Mouse (Mus musculus): Measurements from ENCODE around the gene Sbno2.
A peak's percentile ranks its signal among the peaks of the same experiment; 100 is the strongest.

Gene Sbno2

DNA sequence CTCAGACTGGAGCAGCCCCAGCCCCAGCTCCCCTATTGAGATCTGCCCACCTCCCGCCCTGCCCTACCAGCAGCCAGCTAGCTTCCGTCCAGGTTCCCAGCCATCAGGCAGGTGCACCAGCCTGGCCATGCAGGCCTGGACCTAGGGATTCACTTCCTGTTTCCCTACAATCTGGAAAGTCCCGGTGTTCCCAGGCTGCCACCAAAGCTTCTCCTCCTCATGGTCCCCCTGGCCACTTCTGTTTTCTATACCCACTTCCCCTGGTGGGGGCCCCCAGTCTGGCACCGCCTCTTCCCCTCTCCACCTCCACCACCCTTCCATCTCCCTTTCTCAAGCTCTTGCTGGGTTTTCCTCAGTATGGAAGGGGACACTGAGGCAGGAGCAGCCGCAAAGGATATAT lies at the start of gene Sbno2:
TSS of gene Sbno2 (minus strand) at position 112 of the 400 bp plus-strand sequence.
- no peak for ATAC-seq (ENCODE audit: insufficient number of reproducible peaks, low FRiP score, low TSS enrichment)

DNA sequence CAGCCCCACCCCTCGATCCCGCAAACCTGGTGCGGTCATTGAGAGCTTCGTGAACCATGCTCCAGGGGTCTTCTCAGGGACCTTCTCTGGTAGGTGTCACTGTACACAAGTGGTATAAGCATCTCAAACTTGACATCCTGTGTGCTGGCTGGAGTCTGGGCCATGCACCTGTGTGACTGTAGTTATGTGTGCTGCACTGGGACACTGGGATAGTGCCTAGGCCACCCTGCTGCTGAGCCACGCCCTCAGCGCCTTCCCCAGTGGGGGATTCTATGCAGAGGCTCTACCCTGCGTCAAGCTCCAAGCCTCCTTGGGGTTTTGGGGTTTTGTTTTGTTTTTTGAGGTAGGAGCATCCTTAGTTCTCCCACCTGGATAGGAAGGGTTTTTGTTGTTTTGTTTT lies 49.0 kb upstream of the Sbno2 start:
- no peak for ATAC-seq (ENCODE audit: insufficient number of reproducible peaks, low FRiP score, low TSS enrichment)

DNA sequence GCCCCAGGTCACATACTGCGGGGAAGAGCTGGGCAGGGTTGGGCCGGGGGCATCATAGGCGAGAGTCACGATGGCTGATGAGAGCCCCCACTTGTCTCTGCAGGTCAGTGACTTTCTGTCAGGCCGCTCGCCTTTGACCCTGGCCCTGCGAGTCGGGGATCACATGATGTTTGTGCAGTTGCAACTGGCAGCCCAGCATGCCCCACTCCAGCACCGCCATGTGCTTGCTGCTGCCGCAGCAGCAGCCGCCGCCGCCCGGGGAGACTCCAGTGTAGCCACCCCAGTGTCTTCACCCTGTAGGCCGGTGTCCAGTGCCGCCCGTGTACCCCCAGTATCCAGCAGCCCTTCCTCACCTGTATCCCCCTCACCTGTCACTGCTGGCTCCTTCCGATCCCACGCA lies 48.3 kb upstream of the Sbno2 start:
- no peak for ATAC-seq (ENCODE audit: insufficient number of reproducible peaks, low FRiP score, low TSS enrichment)

DNA sequence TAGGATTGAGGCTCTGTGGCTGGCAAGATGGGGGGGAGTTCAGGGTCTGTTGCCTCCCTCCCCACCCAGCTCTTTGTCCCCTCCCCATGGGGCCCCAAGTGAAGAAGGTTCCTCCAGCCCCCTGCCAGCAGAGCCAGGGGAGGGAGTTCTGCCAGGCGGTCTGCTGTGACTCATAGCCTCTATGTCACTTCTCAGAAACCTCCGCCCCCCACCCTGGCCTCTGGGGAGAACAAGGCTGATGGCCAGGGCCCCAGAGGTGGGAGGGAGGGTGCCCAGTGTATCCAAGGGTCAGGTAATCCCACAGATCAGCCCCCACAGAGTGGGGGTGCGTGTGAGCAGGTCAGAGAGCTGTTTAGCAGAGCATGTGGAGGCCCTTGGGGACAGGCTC lies 47.5 kb upstream of the Sbno2 start:
- ATAC-seq (ENCODE audit: insufficient number of reproducible peaks, low FRiP score, low TSS enrichment): no peak

DNA sequence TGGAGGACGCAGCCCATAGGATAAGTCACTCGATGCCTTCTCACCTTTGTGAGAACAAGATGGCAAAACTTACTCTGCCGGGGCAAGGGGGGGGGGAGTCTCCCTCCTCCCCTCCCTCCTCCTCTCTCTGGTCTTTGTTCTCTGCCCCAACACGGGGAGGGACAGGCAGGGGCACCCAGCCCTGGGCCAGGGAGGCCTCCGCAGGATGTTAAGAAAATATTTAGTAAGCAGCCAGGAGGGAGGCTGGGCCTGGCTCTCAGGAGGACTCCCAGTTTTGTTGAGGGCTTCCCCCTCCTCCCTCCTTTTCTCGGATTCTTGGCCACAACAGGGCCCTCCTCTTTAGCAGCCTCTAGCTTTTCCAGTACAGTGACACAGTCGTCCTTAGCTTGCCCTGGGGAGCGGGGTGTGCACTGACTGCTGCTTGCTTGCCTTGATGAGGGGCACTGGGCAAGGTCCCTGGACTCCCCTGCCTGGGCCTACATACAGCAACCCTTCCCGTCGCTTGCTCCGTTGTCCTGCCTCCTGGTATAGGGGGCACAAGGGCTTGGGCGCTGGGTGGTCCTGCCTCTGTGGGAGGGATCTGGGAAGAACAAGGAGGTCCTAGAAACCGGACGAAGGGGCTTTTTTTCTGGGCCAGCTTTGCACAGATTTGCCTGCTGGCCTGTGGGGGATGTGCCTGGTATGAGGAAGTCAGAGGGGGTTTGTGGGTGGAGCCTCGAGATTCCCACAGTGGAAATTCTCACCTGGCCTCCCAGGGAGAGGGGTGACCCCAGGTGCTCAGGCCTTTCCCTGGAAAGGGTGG lies 46.9 kb upstream of the Sbno2 start:
- no peak for ATAC-seq (ENCODE audit: insufficient number of reproducible peaks, low FRiP score, low TSS enrichment)

DNA sequence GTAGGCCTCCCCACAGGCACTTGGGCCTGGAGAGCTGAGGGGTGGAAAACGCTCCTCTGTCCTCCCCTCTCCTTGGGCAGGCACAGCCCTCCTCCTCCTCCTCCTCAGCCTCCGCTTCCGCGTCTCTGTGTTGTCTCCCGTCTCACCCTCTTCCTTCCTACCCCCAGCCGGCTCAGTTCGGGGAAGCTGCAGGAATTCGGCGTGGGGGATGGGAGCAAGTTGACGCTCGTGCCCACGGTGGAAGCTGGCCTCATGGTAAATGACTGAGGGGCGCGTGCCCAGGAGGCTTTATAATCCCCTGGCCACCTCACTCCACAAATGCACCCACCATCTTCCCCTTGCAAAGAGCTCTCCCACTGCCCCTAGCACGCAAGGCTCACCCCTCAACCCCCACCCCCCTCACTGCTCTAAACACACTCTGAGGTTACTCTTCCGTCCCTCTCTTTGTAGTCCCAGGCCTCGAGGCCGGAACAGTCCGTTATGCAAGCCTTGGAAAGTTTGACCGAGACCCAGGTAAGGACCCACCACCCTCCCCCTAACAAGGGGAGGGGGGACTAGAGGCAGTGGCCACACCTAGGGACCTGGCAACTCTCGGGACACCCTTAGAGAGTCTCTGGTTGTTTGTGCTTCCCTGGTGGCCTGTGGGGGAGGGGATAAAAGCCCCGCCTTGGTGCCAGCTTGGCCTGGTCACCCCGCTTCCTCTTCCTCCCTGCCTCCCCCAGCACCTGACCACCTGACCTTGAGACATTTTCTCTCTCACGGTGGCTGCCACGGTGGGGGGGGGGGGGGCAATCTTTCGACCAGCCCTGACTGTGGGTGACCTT lies 46.1 kb upstream of the Sbno2 start:
- ATAC-seq (ENCODE audit: insufficient number of reproducible peaks, low FRiP score, low TSS enrichment): no peak

DNA sequence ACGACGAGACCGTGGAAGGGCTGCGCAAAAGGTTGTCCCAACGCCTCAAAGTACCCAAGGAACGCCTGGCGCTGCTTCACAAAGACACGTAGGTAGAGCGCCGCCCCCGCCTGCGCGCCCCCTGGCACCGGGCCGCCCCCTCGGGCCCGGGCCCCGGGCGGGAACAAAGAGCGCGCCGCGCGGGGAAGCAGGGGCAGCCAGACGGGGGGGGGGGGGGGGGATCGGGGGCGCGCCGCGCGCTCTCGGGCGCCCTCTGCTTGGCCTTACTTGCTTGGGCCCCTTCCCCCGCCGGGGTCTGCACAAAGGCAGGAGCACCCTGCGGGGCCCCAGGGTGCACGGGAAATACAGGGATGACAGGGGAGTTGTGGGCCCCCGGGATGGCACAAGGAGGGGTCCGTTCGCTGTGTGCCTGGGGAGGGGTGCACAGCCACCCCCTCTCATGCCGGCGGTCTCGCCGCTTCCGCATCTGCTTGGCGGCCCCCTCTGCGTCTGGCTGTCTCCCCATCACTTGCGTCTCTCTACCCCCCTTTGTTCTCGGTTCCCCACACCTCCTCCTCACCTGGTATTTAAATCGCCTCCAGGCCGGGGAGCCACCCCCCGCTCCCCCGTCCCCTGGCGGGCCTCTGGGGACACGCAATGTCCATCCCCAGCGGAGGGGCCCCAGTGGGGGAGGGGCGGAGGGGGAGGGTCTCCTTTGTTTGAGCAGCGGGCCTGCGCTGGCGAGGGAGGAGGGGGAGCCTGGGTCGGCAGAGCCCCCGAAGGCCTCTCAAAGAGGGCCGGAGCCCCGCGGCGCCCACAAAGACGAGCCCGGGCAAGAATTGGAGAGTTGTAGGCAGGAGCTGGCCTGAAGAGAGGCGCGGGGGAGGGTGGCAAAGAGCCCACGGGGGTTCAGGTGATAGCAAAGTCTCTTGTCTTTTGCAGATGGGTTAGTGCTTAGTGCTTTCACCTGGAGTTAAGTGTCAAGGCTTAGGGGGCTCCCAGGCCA lies 45.1 kb upstream of the Sbno2 start:
- ATAC-seq (ENCODE audit: insufficient number of reproducible peaks, low FRiP score, low TSS enrichment): no peak

DNA sequence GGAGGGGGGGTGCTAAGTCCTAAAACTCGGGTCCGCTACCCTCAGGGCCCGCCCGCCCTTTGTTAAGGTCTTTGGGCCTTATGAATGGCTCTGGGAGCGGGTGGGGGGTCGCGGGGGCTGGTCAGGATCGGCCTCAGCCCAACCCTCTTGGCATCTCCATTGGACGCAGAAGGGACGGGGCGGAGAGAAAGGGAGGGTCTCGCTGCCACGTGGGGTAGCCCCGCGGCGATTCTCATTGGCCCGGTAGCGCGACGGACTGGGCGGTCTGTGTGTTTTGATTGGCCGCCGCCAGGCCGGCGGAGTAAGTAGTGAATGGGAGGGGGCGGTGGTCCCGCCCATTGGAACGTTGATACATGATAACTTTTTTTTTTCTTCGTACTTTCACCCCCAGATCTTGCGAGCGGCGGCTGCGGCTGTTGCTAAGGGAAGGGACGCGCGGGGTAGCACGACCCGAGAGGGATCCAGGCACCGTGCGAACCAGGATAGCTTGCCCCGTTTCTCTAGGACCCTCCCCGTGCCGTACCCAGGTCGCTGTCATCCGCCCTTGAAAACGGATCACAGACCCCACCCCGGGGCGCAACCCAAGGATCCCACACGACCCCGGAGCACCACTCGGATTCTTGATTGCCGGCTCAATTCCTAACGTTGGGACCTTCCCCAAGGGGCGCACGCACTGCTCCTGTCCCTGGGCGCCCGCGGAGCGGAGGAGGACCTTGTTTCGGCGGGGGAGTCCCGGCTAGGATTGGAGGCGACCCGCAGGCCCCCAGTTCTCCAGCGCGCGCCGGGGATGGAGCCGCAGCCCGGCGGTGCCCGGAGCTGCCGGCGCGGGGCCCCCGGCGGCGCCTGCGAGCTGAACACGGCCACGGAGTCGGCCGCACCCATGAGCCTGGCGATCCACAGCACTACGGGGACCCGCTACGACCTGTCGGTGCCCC lies 44.2 kb upstream of the Sbno2 start:
- peak; percentile 39; the same call in 1 of the 2 replicates for ATAC-seq (ENCODE audit: insufficient number of reproducible peaks, low FRiP score, low TSS enrichment)

DNA sequence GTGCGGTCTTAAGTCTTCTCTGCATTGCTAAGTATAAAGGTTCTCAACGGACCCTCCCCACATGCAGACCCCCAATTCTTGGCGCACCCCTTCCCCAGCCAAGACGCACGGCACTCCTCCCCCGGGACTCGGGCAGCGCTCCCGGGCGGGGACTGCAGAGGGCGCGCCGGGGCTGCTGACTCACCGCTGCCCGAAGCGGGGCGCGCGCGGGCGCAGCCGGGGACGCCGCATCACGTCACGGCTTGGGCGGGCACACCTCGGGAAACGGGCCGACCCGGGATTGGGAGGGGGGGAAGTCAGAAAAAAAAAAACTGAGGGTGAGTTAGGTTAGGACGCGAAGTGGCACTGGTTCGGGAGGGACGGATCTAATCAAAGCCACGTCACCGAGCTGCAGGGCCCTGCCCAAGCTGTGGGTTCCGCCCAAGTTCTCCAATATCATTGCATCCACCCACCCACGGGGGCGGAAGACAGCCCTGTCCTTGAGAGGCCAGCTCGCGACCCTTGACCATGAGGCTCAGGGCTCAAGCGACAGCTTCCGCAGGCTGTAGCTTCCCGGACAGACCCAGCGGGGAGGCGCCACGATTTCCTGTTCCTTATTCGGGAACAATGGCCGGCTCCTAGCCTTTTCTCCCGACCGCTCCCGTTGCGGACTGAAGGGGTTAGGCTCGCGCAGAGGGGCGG lies 43.4 kb upstream of the Sbno2 start:
- peak; percentile 9; the same call in 1 of the 2 replicates for ATAC-seq (ENCODE audit: insufficient number of reproducible peaks, low FRiP score, low TSS enrichment)

DNA sequence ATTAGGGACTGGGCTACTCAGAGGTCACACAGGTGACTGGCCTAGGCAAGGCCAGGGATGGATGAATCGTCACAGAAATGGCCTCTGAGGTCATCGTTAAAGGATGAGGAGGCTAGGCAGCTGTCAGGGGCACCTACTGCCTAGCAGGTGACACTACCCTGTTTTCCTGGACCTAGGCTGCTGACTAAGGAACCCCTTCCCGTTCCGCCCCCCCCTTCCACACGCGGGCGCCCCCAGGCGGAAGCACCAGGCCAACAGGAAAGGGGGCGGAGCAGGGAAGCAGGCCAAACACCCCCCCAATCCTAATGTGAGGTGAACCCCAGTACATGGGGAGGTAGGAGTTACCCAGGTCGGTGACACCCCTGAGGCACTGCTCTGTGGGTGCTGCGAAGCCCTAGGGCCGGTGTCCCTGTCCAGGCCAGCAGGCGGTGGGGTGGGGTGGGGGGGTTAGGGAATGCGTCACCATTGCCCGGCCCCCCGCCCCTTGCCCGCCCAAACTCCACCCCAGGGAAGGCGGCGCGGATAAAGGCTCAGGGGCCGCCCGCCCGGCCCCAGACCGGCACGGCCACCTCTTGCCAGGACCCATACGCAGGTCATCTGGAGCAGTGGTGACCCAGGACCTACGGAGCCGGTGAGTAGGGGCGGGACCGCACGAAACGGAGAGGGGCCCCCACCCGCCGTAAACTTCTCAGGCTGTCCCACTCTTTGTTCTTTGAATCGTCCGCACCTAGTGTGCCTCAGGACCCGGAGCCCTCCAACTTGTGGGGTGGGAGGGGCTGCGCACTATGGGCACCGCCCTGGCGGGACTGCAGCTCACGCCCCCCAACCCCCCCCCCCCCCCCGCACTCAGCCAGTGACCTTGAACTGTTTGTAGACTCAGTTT lies 42.6 kb upstream of the Sbno2 start, which contains the start of gene Midn:
TSS of gene Midn (plus strand) at position 554 of the 883 bp plus-strand sequence.
- no peak for ATAC-seq (ENCODE audit: insufficient number of reproducible peaks, low FRiP score, low TSS enrichment)

DNA sequence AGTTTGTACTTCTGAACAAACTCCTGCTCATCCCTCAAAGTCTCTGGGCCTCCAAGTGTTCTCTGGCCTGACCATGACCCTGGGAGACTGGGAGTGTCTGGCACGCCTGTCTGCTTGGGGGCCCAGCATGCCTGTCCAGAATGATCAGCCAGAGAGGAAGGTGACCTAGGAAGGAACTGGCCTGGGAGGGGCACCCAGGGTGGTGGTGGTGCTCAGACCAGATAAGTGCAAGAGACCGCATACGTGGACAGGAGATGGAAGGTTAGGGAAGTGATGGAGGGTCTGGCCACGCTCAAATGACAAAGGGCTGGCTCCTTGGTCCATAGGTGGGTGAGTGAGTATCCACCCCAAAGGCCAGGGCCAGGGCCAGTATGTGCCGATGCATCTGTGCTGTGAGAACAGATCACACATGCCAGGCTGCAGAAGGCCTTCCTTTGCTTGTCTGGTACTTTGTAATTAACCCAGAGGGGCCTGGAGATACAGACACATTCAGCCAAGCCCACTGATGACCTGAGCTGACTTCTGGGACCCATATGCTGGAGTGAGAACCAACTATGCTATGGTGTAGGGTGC lies 41.9 kb upstream of the Sbno2 start:
- ATAC-seq (ENCODE audit: insufficient number of reproducible peaks, low FRiP score, low TSS enrichment): no peak

DNA sequence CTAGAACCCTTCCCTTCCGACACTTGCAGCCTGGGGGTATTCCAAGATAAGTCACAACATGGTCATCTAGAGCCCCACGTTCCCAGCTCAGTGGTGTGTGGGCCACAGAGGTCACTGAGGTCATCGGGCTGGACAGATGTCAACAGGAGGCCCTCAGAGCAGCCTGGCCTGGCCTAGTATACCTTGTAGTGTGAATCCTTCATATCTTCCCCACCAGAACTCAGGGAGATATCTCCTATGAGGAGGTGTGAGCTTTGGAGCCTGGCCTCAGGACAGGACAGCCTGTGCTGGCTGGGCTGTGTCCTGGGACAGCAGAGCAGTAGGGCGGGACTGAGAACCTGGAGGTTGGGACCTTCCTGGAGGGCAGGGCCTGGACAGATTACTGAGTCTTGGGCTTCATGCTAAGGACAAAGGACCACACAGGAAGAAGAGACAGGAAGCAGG lies 41.2 kb upstream of the Sbno2 start:
- no peak for ATAC-seq (ENCODE audit: insufficient number of reproducible peaks, low FRiP score, low TSS enrichment)

DNA sequence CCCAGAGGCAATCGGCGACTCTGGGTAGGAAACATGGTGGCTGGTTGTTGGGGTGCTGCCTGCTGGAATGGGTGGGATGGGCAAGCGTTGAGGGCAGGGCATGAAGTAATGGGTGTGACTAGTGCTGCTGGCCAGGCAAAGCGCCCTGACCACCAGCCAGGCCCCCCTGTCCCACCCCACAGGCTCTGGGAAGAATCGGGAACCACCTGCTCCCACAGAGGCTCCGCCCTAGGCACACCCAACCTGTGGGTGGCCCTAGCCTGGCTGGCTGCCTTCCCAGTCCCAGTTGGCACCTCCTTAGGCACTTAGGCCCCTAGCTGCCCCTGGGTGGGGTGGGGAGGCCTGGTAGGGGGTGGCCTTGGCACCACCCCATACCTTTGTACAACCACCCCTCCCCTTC lies 40.5 kb upstream of the Sbno2 start:
- ATAC-seq (ENCODE audit: insufficient number of reproducible peaks, low FRiP score, low TSS enrichment): no peak

DNA sequence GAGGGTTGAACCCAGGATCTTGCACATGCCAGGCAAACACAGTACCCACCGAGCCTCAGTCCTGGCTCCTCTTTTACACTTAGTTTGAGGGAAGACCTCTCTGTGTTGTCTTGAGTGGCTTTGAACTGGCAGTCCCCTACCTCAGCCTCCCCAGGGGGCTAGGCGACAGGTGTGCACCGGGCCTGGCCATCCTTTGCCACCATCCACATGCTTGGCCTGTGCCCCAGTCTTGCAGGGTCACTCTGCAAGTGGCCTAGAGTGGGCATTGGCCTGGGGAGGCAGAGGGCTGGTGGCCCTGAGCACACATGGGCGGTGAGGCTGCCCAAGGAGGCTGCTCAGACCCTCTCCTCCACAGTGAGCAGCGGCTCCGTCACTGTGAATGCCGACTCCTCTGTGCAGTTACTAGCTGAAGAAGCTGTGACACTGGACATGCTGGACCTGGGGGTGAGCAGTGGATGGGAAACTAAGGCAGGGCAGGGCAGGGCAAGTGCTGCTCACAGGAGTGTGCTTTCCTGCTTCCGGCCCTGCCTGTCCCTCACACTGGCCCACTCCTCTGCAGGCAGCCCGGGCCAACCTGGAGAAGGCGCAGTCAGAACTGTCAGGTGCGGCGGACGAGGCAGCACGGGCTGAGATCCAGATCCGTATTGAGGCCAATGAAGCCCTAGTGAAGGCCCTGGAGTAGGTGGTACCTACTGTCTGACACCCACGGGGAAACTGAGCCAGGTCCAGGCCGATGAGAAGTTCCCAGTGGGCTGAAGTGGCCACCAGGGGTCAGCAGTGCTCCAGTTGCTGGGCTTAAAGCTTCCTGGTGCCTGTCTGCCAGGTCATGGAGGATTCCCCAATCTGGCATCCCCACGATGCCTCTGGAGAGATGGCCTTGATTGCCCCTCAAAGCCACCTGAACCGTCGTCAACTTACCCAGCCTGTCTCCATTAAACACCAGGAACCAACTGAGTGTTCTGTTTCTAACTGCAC lies 39.8 kb upstream of the Sbno2 start:
- no peak for ATAC-seq (ENCODE audit: insufficient number of reproducible peaks, low FRiP score, low TSS enrichment)

DNA sequence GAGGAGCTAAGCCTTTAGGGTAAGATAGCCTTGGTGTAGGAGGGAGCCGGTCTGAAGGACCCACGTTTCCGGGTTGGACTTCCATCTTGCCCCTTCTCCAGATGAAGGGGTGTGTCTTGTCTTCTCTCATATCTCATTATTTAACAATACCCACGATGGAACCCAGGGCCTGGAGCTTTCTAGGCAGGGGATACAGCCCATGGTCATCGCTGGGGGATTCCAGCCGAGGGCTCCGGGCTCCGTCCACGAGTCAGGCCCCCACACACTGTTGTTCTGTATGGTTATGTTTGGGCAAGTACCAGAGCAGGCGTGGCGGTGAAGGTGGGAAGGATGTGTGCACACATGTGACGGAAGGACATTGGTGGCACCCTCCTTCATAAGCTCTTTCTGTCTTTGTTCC lies 38.8 kb upstream of the Sbno2 start:
- ATAC-seq (ENCODE audit: insufficient number of reproducible peaks, low FRiP score, low TSS enrichment): no peak

DNA sequence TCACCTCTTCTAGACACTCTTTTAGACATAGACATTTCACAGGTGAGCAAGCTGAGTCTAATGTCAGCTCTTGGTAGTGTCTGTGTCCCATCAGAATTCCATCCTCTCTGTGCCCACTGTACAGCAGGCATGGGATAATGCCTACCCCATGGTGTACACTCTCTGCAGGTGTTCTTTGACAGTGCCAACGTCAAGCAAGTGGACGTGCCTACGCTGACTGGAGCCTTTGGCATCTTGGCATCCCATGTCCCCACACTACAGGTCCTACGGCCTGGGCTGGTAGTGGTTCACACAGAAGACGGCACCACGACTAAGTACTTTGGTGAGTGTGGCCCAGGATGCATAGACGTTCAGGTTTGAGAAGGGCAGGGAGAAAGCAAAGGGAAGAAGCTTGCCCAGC lies 38.3 kb upstream of the Sbno2 start:
- no peak for ATAC-seq (ENCODE audit: insufficient number of reproducible peaks, low FRiP score, low TSS enrichment)
